Mouse (Mus musculus): ENCODE results near the gene Eva1a. TPM values are rescaled to one million over a fixed set of nuclear protein-coding genes. Genes with fewer than 3 reads are reported as not detected.

Eva1a gene
- polyA plus RNA-seq, 1 experiment, result 14.9 TPM

DNA sequence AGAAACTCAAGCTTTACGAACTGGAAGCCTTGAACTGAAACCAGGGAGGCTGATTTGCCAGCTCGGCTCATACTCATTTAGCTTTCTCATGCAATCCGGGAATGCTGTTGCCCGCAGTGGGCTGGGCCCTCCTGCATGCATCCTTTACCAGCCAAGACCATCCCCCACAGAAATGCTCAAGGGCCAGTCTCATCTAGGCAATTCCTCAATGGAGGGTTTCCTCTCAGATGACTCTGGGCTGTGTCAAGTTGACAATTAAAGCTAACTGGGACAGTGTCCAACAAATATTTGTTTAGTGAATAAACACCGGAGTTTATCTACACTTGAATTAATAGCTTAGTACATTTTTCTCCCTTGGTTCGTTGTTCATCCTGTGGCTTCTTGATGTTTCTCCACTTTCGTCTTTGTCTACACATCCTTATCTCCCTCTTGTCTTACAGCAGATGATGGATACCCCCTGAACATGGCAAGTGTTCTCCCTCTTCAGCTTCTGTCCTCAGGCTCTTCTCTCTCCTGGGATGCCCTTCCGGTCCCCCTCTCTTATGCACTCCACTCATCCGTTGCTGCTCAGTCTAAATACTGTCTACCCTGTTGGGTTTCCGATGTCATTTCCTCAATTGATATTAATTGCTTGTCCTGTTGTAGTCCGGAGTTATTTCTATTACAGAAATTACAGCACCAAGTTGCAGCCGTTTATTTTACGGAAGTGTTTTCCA is 92.2 kb downstream of the Eva1a start:
- TF ChIP-seq POLR2A (IDR thresholded peaks at IDR 0.05; ENCODE audit: borderline replicate concordance, insufficient read depth, low read length) (no peak), CTCF (IDR thresholded peaks at IDR 0.05; ENCODE audit: borderline replicate concordance, insufficient read depth, low read depth, low read length) (no peak)
- DNase-seq, result no peak
- Histone ChIP-seq H3K4me1 (ENCODE audit: control insufficient read depth, insufficient read depth, low read length) (no peaks in the 10 kb centered on the region), H3K27ac (ENCODE audit: insufficient read depth, low read length) (no peak overlapping the region), H3K4me3 (replicated peaks; ENCODE audit: insufficient read depth, low read depth, low read length) (no peak overlapping the region), H3K27me3 (ENCODE audit: control insufficient read depth, insufficient read depth, low read length) (no peaks in the 10 kb centered on the region)
- WGBS, result 72% methylated on average over 13 of the region's 13 CpGs

GRCm38 (mm10) chr6:82133592-82133978 is 92.7 kb downstream of the Eva1a start:
- Histone ChIP-seq H3K4me3 (replicated peaks; ENCODE audit: insufficient read depth, low read depth, low read length) (no peak overlapping the region), H3K27ac (ENCODE audit: insufficient read depth, low read length) (no peak overlapping the region), H3K27me3 (ENCODE audit: control insufficient read depth, insufficient read depth, low read length) (no peaks in the 10 kb centered on the region), H3K4me1 (ENCODE audit: control insufficient read depth, insufficient read depth, low read length) (no peaks in the 10 kb centered on the region)
- 94% methylated on average over 7 of the region's 7 CpGs for WGBS
- DNase-seq, result no peak
- TF ChIP-seq POLR2A (IDR thresholded peaks at IDR 0.05; ENCODE audit: borderline replicate concordance, insufficient read depth, low read length) (no peak), CTCF (IDR thresholded peaks at IDR 0.05; ENCODE audit: borderline replicate concordance, insufficient read depth, low read depth, low read length) (no peak)

GRCm38 (mm10) chr6:82135959-82136712 is 95.3 kb downstream of the Eva1a start:
- DNase-seq, result no peak
- Histone ChIP-seq H3K4me1 (ENCODE audit: control insufficient read depth, insufficient read depth, low read length) (no peaks in the 10 kb centered on the region), H3K27ac (ENCODE audit: insufficient read depth, low read length) (no peak overlapping the region), H3K27me3 (ENCODE audit: control insufficient read depth, insufficient read depth, low read length) (no peaks in the 10 kb centered on the region), H3K4me3 (replicated peaks; ENCODE audit: insufficient read depth, low read depth, low read length) (no peak overlapping the region)
- TF ChIP-seq CTCF (IDR thresholded peaks at IDR 0.05; ENCODE audit: borderline replicate concordance, insufficient read depth, low read depth, low read length), result no peak
- 38% methylated on average over 13 of the region's 13 CpGs for WGBS

Other genes with a start within 250 kb of the Eva1a start
- 9.5 and 10.2 TPM in 2 replicates for gene Gcfc2, start 117.4 kb upstream of the Eva1a start, polyA plus RNA-seq (2012; rRNA removed)
- 14.8 and 16.1 TPM in 2 replicates for gene Mrpl19, start 75.1 kb upstream of the Eva1a start, polyA plus RNA-seq (2012; rRNA removed)